Comparison of ENCODE assay signal across 10 mouse cellular contexts in genomic region chr9:65555001-65555405, GRCm38 (mm10). TPM values are rescaled to one million over a fixed set of nuclear protein-coding genes. Genes with fewer than 3 reads are reported as not detected.
DNase-seq lines count a peak whose midpoint lies in the region; ATAC-seq lines count a peak whose summit lies in the region.
"Had no signal": no experiment of that assay in that cellular context is flagged by ENCODE, and none has a peak within 500 bp of the region (broad histone marks: within the 10 kb centered on the region; RNA-seq: fewer than 3 reads in every experiment).

No protein-coding gene starts in this region.

- no peak overlapping the region for H3K4me3 ChIP-seq in heart, embryonic 12.5 days
- H3K4me3 ChIP-seq in liver, embryonic 11.5 days (ENCODE audit: low read depth, low read length): no peak overlapping the region

- WGBS in heart, embryonic 12.5 days: 5% methylated on average over 5 of the region's 5 CpGs
- 8% methylated on average over 5 of the region's 5 CpGs for WGBS in liver, embryonic 11.5 days

- ATAC-seq in heart, embryonic 12.5 days (ENCODE audit: insufficient number of reproducible peaks, low FRiP score): peak; percentile 58
- peak; percentile 91 for ATAC-seq in liver, embryonic 11.5 days (replicated peaks; ENCODE audit: low FRiP score)
- no peak for ATAC-seq in CD4-positive, CD25-positive, alpha-beta regulatory T cell, adult 4 months

- peak overlapping the region; percentile 71 for H3K27ac ChIP-seq in heart, embryonic 12.5 days (ENCODE audit: poor library complexity, severe bottlenecking)
- peak overlapping the region; percentile 95 for H3K27ac ChIP-seq in liver, embryonic 11.5 days (ENCODE audit: low read depth, low read length)

- H3K36me3 ChIP-seq in heart, embryonic 12.5 days: peaks cover 48% of the 10 kb centered on the region
- H3K36me3 ChIP-seq in liver, embryonic 11.5 days (ENCODE audit: control insufficient read depth, insufficient read depth, low read length): peaks cover 30% of the 10 kb centered on the region

- H3K4me2 ChIP-seq in heart, embryonic 12.5 days: peak overlapping the region; percentile 29
- peak overlapping the region; percentile 58 for H3K4me2 ChIP-seq in liver, embryonic 11.5 days

- intact Hi-C loops in left cerebral cortex, postnatal 36 days (cut with DNase I): no loop called here

- no peak for DNase-seq in heart, adult 9 months (ENCODE audit: low spot score in 2 of 2)
- peak; percentile 53 for DNase-seq in urinary bladder, postnatal 14 days (ENCODE audit: low spot score)
- no peak for DNase-seq in urinary bladder, postnatal 25 days (ENCODE audit: low spot score)
- peak; percentile 66 for DNase-seq in liver, embryonic 11.5 days (ENCODE audit: low spot score)
- no peak for DNase-seq in left cerebral cortex, postnatal 36 days (ENCODE audit: low spot score in 2 of 2)
- DNase-seq in right cerebral cortex, adult 18-20 months: no peak
- DNase-seq: cerebellum, adult 18-20 months had no signal

- H3K9me3 ChIP-seq in heart, embryonic 12.5 days (replicated peaks): no peaks in the 10 kb centered on the region
- no peaks in the 10 kb centered on the region for H3K9me3 ChIP-seq in liver, embryonic 11.5 days (ENCODE audit: control insufficient read depth, low read length)

- no peaks in the 10 kb centered on the region for H3K27me3 ChIP-seq in heart, embryonic 12.5 days (replicated peaks)
- no peaks in the 10 kb centered on the region for H3K27me3 ChIP-seq in liver, embryonic 11.5 days (replicated peaks; ENCODE audit: control insufficient read depth, insufficient read depth, low read length)
- H3K27me3 ChIP-seq: CH12.LX had no signal

- H3K4me1 ChIP-seq in heart, embryonic 12.5 days (replicated peaks): peaks cover 43% of the 10 kb centered on the region
- H3K4me1 ChIP-seq in liver, embryonic 11.5 days (replicated peaks; ENCODE audit: control insufficient read depth, insufficient read depth, low read length): peaks cover 57% of the 10 kb centered on the region

- 0 out of 2 replicates have a peak overlapping the region, but pooled peaks have one; percentile 6 for H3K9ac ChIP-seq in heart, embryonic 12.5 days
- peak overlapping the region; percentile 67 for H3K9ac ChIP-seq in liver, embryonic 11.5 days (ENCODE audit: low read depth, low read length)

RNA-seq across cellular contexts. Expression of gene Plekho2, which starts 24.8 kb away (rescaled TPM):
- 14.0 and 14.9 TPM in 2 replicates for polyA plus RNA-seq in heart, embryonic 12.5 days (2016; fragmentation: Nextera tagmentation; extraction: Ambion mirVana)
- polyA plus RNA-seq in liver, embryonic 11.5 days (2014; fragmentation: Nextera tagmentation; extraction: Ambion mirVana): 29.5 and 30.3 TPM in 2 replicates
- 10 to 100 TPM; 13.2 to 17.6 TPM for total RNA-seq in left cerebral cortex, postnatal 36 days (2021)
- polyA plus RNA-seq in CD4-positive, CD25-positive, alpha-beta regulatory T cell, adult 4 months (2017; shearing (Covaris generic)): 10 to 100 TPM; 53.6 to 81.0 TPM

RNA-seq across cellular contexts. Expression of gene Pif1, which starts 32.0 kb away (rescaled TPM):
- polyA plus RNA-seq in heart, embryonic 12.5 days (2016; fragmentation: Nextera tagmentation; extraction: Ambion mirVana): 12.4 and 14.4 TPM in 2 replicates
- polyA plus RNA-seq in liver, embryonic 11.5 days (2014; fragmentation: Nextera tagmentation; extraction: Ambion mirVana): 16.4 and 18.0 TPM in 2 replicates
- under 1 TPM; 0.39 to 0.50 TPM for total RNA-seq in left cerebral cortex, postnatal 36 days (2021)
- polyA plus RNA-seq in CD4-positive, CD25-positive, alpha-beta regulatory T cell, adult 4 months (2017; shearing (Covaris generic)): 1 to 10 TPM in 1 of 2 experiments, under 1 TPM in 1; 0.73 to 1.1 TPM

RNA-seq across cellular contexts. Expression of gene Ankdd1a, which starts 35.0 kb away (rescaled TPM):
- polyA plus RNA-seq in heart, embryonic 12.5 days (2016; fragmentation: Nextera tagmentation; extraction: Ambion mirVana): not detected in 2 replicates
- polyA plus RNA-seq in liver, embryonic 11.5 days (2014; fragmentation: Nextera tagmentation; extraction: Ambion mirVana): not detected in 2 replicates
- total RNA-seq in left cerebral cortex, postnatal 36 days (2021): 1 to 10 TPM; 3.1 to 3.4 TPM
- polyA plus RNA-seq in CD4-positive, CD25-positive, alpha-beta regulatory T cell, adult 4 months (2017; shearing (Covaris generic)): under 1 TPM in 1 of 2 experiments, not detected in 1; 0.35 TPM
- total RNA-seq: CH12.LX had no signal

Comparison
In these comparisons a context has a peak if more than half of its experiments do, and no peak if none do; other contexts are left out.
1. DNase-seq: peak in urinary bladder, postnatal 14 days (single experiment) and liver, embryonic 11.5 days (single experiment); none in heart, adult 9 months (0 of 2), urinary bladder, postnatal 25 days (single experiment), left cerebral cortex, postnatal 36 days (0 of 2) and right cerebral cortex, adult 18-20 months (single experiment).